Mouse (Mus musculus) liver, adult (tissue): ENCODE measurements at regions not wholly inside any gene's neighbourhood (a gene's known extent, or its start where the extent isn't known, plus 50 kb on each side); places are given as distances from the start of the nearest gene placed in this dataset.

Source experiments
- GATA4 ChIP-seq: IDR thresholded peaks from 2 replicates; pipeline ENCODE4 v1.6.1; 2014; ENCODE audit warnings: mild to moderate bottlenecking, low read length; ENCODE audit not compliant: insufficient replicate concordance

DNA sequence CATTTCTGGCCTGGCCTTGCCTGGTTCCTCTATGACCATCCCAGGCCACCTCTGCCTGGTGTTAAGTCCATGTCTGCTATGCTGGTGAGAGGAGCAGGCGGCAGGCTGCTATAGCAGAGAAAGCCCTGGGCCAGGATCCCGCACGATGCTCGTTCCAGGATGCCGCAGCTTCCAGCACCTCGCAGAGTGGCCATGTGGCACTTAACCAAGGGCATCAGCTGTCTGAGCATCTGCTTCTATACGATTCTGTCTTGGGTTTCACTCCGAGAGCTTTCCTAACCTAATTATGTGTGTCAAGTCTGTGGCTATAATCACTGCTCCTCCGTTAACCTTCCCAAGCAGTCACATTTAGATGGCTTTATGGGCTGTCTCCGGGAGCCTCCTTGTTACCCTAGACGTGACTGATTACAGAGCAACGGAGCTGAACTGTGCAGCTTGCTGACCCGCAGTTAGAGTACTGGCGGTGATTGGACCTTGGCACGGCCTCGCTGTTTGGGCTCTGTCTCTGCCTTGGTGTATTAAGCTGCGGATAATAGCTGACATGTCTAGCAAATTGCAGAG is 64.4 kb downstream of the Ackr3 start:
- TF ChIP-seq GATA4, result no peak

DNA sequence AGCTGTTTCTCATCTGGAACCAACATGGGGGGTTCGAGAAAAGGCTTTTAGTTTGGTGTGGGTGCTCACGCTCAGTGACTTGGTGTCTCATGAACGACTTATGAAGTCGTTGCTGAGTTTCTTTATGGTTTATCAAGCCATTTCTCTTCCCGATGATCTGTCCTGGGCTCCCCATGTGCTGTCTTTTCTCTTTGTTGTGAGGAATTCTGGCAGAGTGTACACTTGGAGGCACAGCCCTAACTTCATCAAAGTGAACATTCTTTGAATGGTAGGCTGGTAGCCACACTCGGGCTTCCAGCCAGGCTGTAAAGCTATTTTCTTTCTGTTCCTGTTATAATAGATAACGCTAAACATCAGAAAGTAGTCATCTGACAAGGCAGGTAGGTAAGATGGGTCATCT is 65.2 kb downstream of the Ackr3 start:
- no peak for TF ChIP-seq GATA4

DNA sequence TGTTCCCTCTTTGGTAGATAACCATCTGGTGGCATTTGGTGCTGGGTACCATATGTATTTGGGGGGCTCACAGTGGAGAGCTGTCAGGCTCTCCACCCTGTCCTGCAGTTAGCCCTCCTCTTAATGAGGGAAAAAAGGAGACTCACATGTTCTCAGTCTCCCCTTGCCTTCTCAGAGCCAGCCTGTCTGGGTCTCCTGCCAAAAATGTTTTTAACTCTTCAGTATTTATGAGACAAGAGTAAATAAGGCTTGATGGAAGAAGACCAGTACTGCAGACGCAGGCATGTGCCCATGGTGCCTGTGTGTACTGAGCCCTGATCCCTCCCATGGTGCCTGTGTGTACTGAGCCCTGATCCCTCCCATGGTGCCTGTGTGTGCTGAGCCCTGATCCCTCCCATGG is 66.1 kb downstream of the Ackr3 start:
- TF ChIP-seq GATA4, result no peak

DNA sequence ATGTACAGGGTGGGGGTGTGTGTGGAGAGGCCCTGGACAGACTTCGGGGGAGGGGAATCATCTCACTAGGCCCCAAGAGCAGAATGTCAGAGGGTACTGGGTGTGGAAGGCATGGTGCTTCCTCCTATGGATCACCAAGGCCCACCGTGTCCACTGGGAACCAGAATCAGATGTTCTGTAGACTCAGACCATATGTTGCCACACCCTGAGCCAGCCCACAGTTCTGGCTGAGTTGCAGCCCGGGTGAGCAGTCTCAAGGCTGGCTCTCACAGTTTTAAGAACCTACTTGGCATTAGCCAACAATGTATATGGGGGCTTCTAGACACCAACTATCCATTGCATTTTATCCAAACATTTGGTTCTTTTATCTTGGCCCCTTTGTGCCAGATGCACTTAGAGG is 67.5 kb downstream of the Ackr3 start:
- TF ChIP-seq GATA4, result no peak

DNA sequence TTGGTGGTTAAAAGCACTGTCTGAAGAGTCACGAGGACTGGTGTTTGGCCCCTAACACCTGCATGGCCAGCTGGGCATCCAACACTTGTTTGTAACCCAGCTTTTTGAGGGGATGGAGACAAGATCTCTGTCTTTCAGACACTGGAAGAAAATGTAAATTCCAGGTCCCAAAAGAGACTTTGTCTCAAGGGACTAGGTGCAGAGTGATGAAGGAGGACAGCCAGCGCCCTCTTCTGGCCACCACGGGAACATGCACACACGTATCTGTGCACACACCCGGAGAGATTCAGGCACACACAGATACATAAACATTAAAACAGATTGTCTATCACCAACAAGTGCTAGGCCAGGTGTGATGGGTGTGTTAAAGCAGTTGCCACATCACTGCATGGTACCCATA is 68.6 kb downstream of the Ackr3 start:
- TF ChIP-seq GATA4, result no peak

DNA sequence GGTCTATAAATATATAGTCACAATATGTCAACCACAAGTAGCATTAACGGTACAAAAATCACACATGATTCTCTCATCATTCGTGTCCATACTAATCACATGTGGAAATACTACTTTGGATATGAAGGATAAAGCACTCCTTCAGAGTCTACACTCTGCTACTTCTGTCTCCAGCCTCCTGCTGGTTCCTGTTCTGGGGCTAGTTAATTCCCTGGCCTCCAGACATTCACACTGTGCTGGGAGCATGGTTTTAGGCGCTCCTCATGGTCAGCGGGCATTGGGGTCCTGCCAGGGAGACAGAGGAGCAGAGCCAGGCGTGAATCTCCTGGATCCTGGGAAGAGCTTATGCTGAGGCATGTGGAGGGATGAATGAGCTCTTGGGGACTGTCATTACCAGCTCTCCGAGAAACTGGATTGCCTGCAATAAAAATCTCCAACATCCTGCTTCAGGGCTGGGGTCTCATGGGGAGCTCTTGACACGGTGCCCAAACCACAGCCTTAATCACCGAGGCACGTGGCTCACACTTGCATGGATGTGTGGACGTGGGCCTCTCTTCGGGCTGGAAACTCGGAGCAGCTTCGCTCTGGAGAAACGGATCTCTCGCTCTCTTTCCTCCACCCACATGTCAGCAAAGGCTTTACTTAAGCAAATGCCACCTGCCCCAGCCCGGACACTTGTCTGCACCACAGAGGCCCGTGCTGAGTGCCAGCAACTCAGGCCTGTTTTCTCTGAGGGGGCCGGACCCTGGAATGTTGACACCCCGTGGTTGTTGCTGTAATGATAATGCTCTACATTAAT is 69.2 kb downstream of the Ackr3 start:
- no peak for TF ChIP-seq GATA4

DNA sequence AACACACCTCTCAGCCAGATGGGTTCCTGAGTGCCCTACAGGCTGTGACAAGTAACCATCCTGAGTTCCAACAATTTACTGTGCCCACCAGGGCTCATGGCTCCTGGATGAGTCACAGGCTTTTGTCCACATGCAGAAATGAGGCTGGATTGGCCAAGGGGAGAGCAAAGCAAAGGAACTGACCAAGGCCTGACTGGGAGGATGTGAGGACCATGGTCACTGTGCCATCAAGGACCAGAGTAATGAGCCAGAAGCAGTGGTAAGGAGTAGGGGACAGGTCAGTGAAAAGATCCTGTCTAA is 69.8 kb downstream of the Ackr3 start:
- TF ChIP-seq GATA4, result no peak

DNA sequence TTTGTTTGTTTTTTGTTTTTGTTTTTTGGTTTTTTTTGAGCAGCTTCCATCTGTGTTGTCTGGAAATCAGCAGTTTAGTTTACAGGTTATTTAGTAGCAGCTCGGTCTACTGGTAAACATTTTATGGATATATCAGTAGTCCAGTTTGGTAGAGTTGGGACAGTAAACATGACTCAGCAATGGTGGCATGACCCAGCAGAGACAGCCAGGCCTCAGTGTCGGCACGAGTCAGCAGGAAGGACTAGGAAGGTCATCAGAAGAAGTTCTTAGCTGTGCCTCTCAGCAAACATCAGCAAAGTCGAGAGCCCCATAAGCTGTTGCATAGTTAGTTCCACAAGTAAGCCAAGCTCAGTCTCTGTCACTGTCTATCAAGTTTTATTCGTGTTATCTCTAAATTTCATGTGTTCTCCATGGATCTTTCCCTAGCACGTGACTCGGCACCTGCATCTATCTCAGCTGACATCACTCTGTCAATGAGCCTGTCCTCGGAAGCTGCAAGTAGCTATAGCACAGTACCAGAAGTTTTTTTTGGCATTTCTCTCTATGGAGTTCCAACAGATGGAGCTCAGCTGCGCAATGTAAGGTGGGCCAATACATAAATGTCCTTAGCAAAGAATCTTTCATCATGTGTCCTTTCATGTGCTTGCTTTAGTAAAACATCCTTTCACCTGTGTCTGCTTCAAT is 71.3 kb downstream of the Ackr3 start:
- TF ChIP-seq GATA4, result no peak

DNA sequence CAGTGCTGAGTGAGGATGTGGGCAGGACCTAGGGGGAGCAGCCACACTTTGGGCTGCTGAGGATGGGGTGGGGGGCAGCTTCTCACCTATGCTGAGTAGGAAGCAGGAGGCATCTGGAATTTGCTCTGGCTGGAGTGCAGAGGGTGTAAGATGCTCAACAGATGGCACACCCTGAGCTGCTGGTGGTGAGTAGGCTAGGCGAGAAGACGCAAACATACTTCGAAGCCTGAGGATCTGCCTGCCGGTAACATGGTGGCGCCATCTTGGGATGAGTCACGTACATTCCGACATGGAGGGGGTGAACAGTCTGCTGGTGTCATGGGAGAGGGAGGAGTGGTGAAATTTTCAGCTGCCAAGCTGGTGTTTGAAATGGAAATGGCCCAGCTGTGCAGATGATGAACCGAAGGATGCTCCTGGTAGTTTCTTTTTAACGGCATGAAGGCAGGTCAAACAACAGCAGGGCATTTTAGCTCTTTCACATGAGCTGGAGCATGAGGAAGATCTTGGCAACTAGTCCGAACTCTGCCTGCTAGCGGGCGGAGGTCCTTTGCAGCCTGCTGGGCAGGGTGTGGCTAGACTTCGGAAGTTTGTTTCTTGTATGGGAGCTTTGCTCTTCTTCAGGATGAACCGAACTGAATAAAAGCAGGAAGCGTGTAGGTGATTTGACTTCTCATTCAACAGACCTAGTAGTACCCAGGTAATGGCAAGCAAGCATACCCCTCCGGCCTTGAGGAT is 72.2 kb downstream of the Ackr3 start:
- TF ChIP-seq GATA4, result no peak

DNA sequence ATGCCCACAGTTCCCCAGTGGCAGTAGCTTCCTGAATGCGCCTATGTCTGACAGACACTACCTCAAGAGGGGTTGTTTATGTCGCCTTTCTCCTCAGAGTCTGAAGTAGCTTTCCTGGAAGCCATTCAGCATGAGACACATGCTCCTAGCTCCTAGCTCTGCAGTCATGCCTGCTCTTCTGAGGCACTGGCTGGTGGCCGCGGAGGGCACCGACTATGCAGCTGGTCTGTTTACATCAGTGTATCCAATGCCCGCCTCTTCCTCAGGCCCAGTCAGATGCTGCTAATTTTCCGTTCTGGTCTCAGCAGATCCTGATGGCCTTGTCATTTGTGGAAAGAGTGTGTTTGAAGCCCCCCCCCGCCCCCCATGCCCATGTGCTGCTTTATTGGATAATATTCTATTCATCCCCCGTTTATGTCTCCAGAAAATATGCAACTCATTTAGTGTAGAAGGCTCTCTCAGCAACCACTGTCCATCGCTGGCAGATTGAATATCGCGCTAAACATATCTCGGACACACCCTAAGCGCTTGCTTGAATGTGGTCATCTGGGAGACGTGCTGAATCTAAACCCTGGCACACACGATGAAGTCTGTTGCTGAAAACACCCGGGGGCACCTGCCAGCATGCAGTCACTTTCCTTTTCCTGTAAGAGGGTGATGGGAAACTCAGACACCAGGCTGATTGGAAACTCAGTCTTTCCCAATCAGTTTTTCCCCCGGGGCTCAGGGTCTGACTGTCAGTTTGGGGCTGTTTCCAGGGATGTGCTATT is 73.9 kb downstream of the Ackr3 start:
- TF ChIP-seq GATA4, result no peak

DNA sequence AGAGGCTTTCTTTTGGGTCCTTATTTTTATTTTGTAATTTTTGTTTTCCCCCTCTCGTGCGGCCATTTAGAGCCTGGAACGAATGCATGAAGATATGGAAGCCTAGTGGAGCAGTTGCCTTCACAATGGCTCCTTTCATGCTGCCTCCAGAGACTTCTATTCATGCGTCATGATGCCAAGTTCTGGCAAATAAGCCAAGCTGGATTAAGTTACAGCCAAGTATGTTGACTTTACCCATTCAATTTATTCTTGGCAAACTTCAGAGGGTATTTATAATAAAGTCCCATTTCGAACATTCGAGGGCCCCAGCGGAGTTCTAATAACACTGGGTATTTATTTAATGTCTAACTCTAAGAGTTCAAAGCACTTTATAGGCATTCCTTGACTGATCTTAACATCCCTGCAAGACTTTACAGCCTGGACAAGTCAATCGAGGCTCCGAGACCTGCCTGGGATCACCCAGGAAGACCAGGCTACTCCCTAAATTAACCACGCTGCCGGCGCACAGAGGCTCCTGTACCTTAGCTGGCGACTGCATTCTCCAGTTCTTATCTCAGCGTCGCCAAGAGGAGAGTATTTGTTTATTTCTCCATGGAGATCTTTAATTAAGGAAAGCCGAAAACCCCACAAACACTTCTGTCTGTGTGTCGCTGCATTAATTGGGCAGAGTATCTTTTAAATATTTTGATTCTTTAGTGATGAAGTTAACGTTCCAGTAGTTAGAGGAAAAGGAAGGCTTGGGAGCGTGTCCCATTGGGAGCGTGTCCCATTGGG is 75.5 kb downstream of the Ackr3 start:
- no peak for TF ChIP-seq GATA4

DNA sequence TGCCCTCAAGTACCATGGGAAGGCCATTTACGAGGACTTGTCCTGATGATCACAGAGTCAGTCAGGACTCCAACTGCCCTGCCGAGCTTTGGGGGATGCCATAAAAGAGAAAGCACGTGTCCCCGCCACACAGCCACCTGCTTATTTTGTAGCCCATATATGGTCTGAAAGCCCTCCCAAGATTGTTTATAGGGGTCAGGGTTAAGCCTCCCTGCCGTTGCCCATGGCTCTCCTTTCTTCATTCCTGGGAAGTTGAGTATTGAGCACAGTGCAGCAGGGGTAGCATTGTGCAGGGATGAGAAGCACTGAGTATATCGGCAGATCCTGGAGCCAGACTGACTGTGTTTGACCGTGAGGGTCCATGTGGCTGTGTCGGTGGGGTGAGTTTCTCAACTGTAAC is 76.4 kb downstream of the Ackr3 start:
- TF ChIP-seq GATA4, result no peak

DNA sequence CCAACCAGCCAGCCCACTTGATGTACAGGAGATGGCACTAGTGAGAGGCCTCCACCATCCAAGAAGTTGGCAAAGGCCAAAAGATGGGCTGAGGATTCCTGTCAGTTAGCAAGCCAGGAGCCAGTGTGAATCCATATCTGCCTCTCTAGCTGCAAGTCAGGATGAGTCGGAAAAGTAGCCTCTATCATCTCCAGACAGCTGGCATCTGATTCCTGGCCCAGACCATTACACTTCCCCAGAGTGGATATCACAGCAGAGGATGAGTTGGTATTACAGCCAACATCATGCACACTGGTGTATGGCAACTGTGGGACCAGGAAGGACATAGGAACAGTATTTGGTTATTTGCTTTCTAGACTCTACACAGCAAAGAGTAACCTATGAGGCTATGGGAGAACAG is 77.5 kb downstream of the Ackr3 start:
- TF ChIP-seq GATA4, result no peak

DNA sequence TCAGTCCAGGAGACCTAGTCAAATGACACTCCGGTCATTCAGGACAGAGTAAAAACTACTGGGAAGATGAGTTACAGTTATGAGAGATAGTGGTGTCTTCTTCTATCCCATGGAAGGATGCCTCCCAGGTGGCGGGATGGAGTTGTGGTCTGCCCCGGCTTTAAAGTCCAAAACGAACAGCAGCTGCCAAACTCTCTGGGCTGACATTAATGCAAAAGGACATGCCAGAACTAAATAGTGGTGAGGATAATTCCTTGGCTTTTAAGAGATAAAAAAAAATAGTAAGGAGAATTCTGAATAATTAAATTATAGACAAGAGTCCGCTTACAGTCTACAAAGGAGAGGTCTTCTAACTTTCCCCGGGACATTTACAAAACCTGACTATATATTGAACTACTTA is 78.2 kb downstream of the Ackr3 start:
- TF ChIP-seq GATA4, result no peak
